Comparison of ENCODE assay signal across 7 mouse cellular contexts in genomic region chr12:3833059-3833760, GRCm38 (mm10). TPM values are rescaled to one million over a fixed set of nuclear protein-coding genes. Genes with fewer than 3 reads are reported as not detected.
A peak's percentile ranks its signal among the peaks of the same experiment; 100 is the strongest.
DNase-seq lines count a peak whose midpoint lies in the region; ATAC-seq and TF ChIP-seq lines count a peak whose summit lies in the region.

No protein-coding gene starts in this region.

- 52% methylated on average over 7 of the region's 7 CpGs for WGBS in forebrain, embryonic 13.5 days
- WGBS in hindbrain, postnatal 0 days, result 47% methylated on average over 7 of the region's 7 CpGs
- WGBS in neural tube, embryonic 13.5 days, result 71% methylated on average over 7 of the region's 7 CpGs

- peak overlapping the region; percentile 62 for H3K27ac ChIP-seq in left cerebral cortex, adult 2 months
- peak overlapping the region; percentile 82 for H3K27ac ChIP-seq in forebrain, embryonic 13.5 days
- H3K27ac ChIP-seq in hindbrain, postnatal 0 days, result peak overlapping the region; percentile 77
- peak overlapping the region; percentile 84 for H3K27ac ChIP-seq in neural tube, embryonic 13.5 days (replicated peaks)

- TF ChIP-seq CTCF in left cerebral cortex, adult 2 months (IDR thresholded peaks at IDR 0.05), result no peak
- no peak for TF ChIP-seq CTCF in hindbrain, postnatal 0 days (IDR thresholded peaks at IDR 0.05; ENCODE audit: low read depth)

- 0 out of 2 replicates have a peak overlapping the region, but pooled peaks have one; percentile 19 for H3K4me3 ChIP-seq in left cerebral cortex, adult 2 months
- H3K4me3 ChIP-seq in forebrain, embryonic 13.5 days, result no peak overlapping the region
- H3K4me3 ChIP-seq in hindbrain, postnatal 0 days (ENCODE audit: low read length), result no peak overlapping the region
- no peak overlapping the region for H3K4me3 ChIP-seq in neural tube, embryonic 13.5 days

- 0 out of 2 replicates have a peak overlapping the region, but pooled peaks have one; percentile 53 for H3K9ac ChIP-seq in forebrain, embryonic 13.5 days
- 0 out of 2 replicates have a peak overlapping the region, but pooled peaks have one; percentile 9 for H3K9ac ChIP-seq in hindbrain, postnatal 0 days (replicated peaks; ENCODE audit: low read length)
- peak overlapping the region; percentile 41 for H3K9ac ChIP-seq in neural tube, embryonic 13.5 days

- H3K9me3 ChIP-seq in forebrain, embryonic 13.5 days (replicated peaks), result no peaks in the 10 kb centered on the region
- H3K9me3 ChIP-seq in hindbrain, postnatal 0 days (ENCODE audit: low read length), result no peaks in the 10 kb centered on the region
- no peaks in the 10 kb centered on the region for H3K9me3 ChIP-seq in neural tube, embryonic 13.5 days

- no peak for DNase-seq in left cerebral cortex, adult 2 months (ENCODE audit: extremely low spot score in 1 of 2, low spot score in 2 of 2)
- DNase-seq in left cerebral cortex, postnatal 10 days (ENCODE audit: extremely low spot score in 1 of 2, low spot score in 2 of 2), result no peak
- no peak for DNase-seq in hindbrain, postnatal 0 days (ENCODE audit: low spot score)
- no peak for DNase-seq in layer of hippocampus, adult 9-10 months (ENCODE audit: low spot score)
- no peak for DNase-seq in spleen, postnatal 14 days (ENCODE audit: low spot score in 2 of 2)

- intact Hi-C loops in left cerebral cortex, adult 2 months (cut with DNase I), result no loop called here
- intact Hi-C loops in left cerebral cortex, postnatal 10 days (cut with DNase I), result no loop called here

- peaks cover 26% of the 10 kb centered on the region for H3K36me3 ChIP-seq in forebrain, embryonic 13.5 days (ENCODE audit: poor library complexity, severe bottlenecking)
- peaks cover 14% of the 10 kb centered on the region; the same call in 1 of the 2 replicates for H3K36me3 ChIP-seq in hindbrain, postnatal 0 days (ENCODE audit: insufficient read depth, low read length)
- peaks cover 28% of the 10 kb centered on the region for H3K36me3 ChIP-seq in neural tube, embryonic 13.5 days

- ATAC-seq in forebrain, embryonic 13.5 days, result no peak
- ATAC-seq in hindbrain, postnatal 0 days, result no peak
- ATAC-seq in neural tube, embryonic 13.5 days (ENCODE audit: low read depth), result peak; percentile 13

- H3K4me1 ChIP-seq in forebrain, embryonic 13.5 days, result peaks cover 51% of the 10 kb centered on the region
- H3K4me1 ChIP-seq in hindbrain, postnatal 0 days (ENCODE audit: insufficient read depth, low read length), result peaks cover 26% of the 10 kb centered on the region
- peaks cover 54% of the 10 kb centered on the region for H3K4me1 ChIP-seq in neural tube, embryonic 13.5 days (replicated peaks)

- peak overlapping the region; percentile 55 for H3K4me2 ChIP-seq in forebrain, embryonic 13.5 days
- H3K4me2 ChIP-seq in hindbrain, postnatal 0 days (ENCODE audit: low read depth, low read length), result peak overlapping the region; percentile 50
- peak overlapping the region; percentile 42 for H3K4me2 ChIP-seq in neural tube, embryonic 13.5 days

- no peaks in the 10 kb centered on the region for H3K27me3 ChIP-seq in forebrain, embryonic 13.5 days
- no peaks in the 10 kb centered on the region for H3K27me3 ChIP-seq in hindbrain, postnatal 0 days (ENCODE audit: insufficient read depth, low read length)
- H3K27me3 ChIP-seq in neural tube, embryonic 13.5 days, result no peaks in the 10 kb centered on the region

RNA-seq across cellular contexts. Expression of gene Dnmt3a, which starts 27.4 kb away (rescaled TPM):
- total RNA-seq in left cerebral cortex, adult 2 months (2021), result 100 to 1,000 TPM in 1 of 2 experiments, 10 to 100 TPM in 1; 99.8 to 116 TPM
- 100 to 1,000 TPM; 331 to 345 TPM for total RNA-seq in left cerebral cortex, postnatal 10 days (2021)
- 98.5 and 110 TPM in 2 replicates for polyA plus RNA-seq in forebrain, embryonic 13.5 days (2015; fragmentation: Nextera tagmentation; extraction: Ambion mirVana)
- total RNA-seq in hindbrain, postnatal 0 days (2014; rRNA removed), result 81.8 and 90.3 TPM in 2 replicates
- 133 and 134 TPM in 2 replicates for polyA plus RNA-seq in hindbrain, postnatal 0 days (2015; fragmentation: Nextera tagmentation; extraction: Ambion mirVana)
- polyA plus RNA-seq in neural tube, embryonic 13.5 days (2015; fragmentation: Nextera tagmentation; extraction: Ambion mirVana), result 95.7 and 118 TPM in 2 replicates
